Mouse (Mus musculus) 3134 (cell line): ENCODE data around the gene H2-Q7.
"Not testable (repeated sequence)": the region's sequence is repeated elsewhere in the genome, so short reads cannot be mapped to it uniquely, and the experiment has no call there.

Experiments
- DNase-seq: peaks from one replicate; pipeline ENCODE4 v3.0.0-alpha.2; 2011; ENCODE audit warnings: low spot score; ENCODE audit not compliant: insufficient read length; ENCODE audit errors: extremely low read depth

H2-Q7 gene

GRCm38 (mm10) chr17:35434836-35435235, 4.1 kb upstream of the H2-Q7 start:
- DNase-seq, result not testable (repeated sequence)

- not testable (repeated sequence) for DNase-seq
Observed at GRCm38 (mm10) chr17:35435577-35435976, 3.4 kb upstream of the H2-Q7 start.

- not testable (repeated sequence) for DNase-seq
Observed at GRCm38 (mm10) chr17:35437386-35437936, 1.5 kb upstream of the H2-Q7 start.

- DNase-seq, result not testable (repeated sequence)
Observed at GRCm38 (mm10) chr17:35438395-35438794, 560 bp upstream of the H2-Q7 start.

- not testable (repeated sequence) for DNase-seq
Observed at GRCm38 (mm10) chr17:35439295-35439747, 366 bp downstream of the H2-Q7 start.

- not testable (repeated sequence) for DNase-seq
Observed at GRCm38 (mm10) chr17:35439925-35440645, 1.1 kb downstream of the H2-Q7 start.

- not testable (repeated sequence) for DNase-seq
Observed at GRCm38 (mm10) chr17:35442376-35442775, 3.4 kb downstream of the H2-Q7 start.

- not testable (repeated sequence) for DNase-seq
Observed at GRCm38 (mm10) chr17:35444510-35444909, 5.6 kb downstream of the H2-Q7 start.

- DNase-seq, result not testable (repeated sequence)
Observed at GRCm38 (mm10) chr17:35458247-35458646, 19.3 kb downstream of the H2-Q7 start.

GRCm38 (mm10) chr17:35460513-35461341, 21.8 kb downstream of the H2-Q7 start:
- not testable (repeated sequence) for DNase-seq

- DNase-seq, result not testable (repeated sequence)
Observed at GRCm38 (mm10) chr17:35465651-35466050, 26.7 kb downstream of the H2-Q7 start.

GRCm38 (mm10) chr17:35468936-35469335, 30.0 kb downstream of the H2-Q7 start:
- DNase-seq, result not testable (repeated sequence)

GRCm38 (mm10) chr17:35469842-35470751, 31.1 kb downstream of the H2-Q7 start, which contains the start of gene H2-Q10:
Gene H2-Q10, plus strand, starts transcription at chr17:35470089.
- DNase-seq, result no peak

- DNase-seq, result no peak
Observed at GRCm38 (mm10) chr17:35484066-35484465, 45.1 kb downstream of the H2-Q7 start.

- no peak for DNase-seq
Observed at GRCm38 (mm10) chr17:35485702-35486101, 46.7 kb downstream of the H2-Q7 start.

GRCm38 (mm10) chr17:35486726-35487125, 47.8 kb downstream of the H2-Q7 start:
- DNase-seq, result no peak

- DNase-seq, result no peak
Observed at GRCm38 (mm10) chr17:35488041-35488440, 49.1 kb downstream of the H2-Q7 start.

- no peak for DNase-seq
Observed at GRCm38 (mm10) chr17:35490320-35490719, 51.4 kb downstream of the H2-Q7 start.
